Mouse (Mus musculus) CH12.LX (cell line): ENCODE measurements around the gene Unc119b. TPM values are rescaled to one million over a fixed set of nuclear protein-coding genes. Genes with fewer than 3 reads are reported as not detected.
A peak's percentile ranks its signal among the peaks of the same experiment; 100 is the strongest.

Source experiments
- DNase-seq: peaks from one replicate; pipeline ENCODE4 v3.0.0-alpha.2; 2013; ENCODE audit errors: extremely low read depth
- H3K27ac ChIP-seq: 2 replicates; pipeline ENCODE4 v1.5.1; 2012; ENCODE audit warnings: low read depth, mild to moderate bottlenecking, control low read depth, moderate library complexity; ENCODE audit not compliant: insufficient read depth
- H3K27me3 ChIP-seq: replicated peaks from 2 replicates; pipeline ENCODE3; 2012; ENCODE audit warnings: inconsistent platforms
- H3K36me3 ChIP-seq, 2 experiments: replicated peaks in 1 of 2; 2 replicates each; pipeline versions ENCODE3 to v1.6.1; 2012; ENCODE audit warnings: inconsistent platforms in 1 of 2, low read length in 1 of 2, mild to moderate bottlenecking in 1 of 2, mixed read lengths in 1 of 2, moderate library complexity in 1 of 2; ENCODE audit not compliant: control insufficient read depth in 1 of 2, insufficient read depth in 1 of 2
- H3K4me1 ChIP-seq, 2 experiments: 2 replicates each; pipeline ENCODE4 v1.6.1; 2012; ENCODE audit warnings: inconsistent platforms in 1 of 2, moderate library complexity in 1 of 2; ENCODE audit not compliant: insufficient read depth in 2 of 2, control insufficient read depth in 1 of 2
- H3K4me2 ChIP-seq: 2 replicates; pipeline ENCODE4 v1.6.1; 2012; ENCODE audit warnings: low read depth, mild to moderate bottlenecking, control low read depth; ENCODE audit not compliant: poor library complexity, insufficient read depth, severe bottlenecking
- H3K4me3 ChIP-seq, 3 experiments: fragments of 150-350 bp in 1 of 3; sonication (generic) in 1 of 3; replicated peaks in 1 of 3; 2 replicates each; pipeline versions ENCODE3 to v1.5.1; 2011 to 2012; ENCODE audit warnings: low read depth in 2 of 3, low read length in 2 of 3, mild to moderate bottlenecking in 2 of 3, moderate library complexity in 2 of 3, control low read depth in 1 of 3, improper control_type of control experiment in 1 of 3, inconsistent platforms in 1 of 3, mixed read lengths in 1 of 3; ENCODE audit not compliant: poor library complexity in 1 of 3
- H3K79me2 ChIP-seq: replicated peaks from 2 replicates; pipeline ENCODE4 v1.6.1; 2012; ENCODE audit warnings: mild to moderate bottlenecking, moderate library complexity; ENCODE audit not compliant: control insufficient read depth, poor library complexity, insufficient read depth, severe bottlenecking; ENCODE audit errors: extremely low read depth
- H3K9ac ChIP-seq: 2 replicates; pipeline ENCODE4 v1.6.1; 2012; ENCODE audit warnings: low read depth, mild to moderate bottlenecking, control low read depth, moderate library complexity; ENCODE audit not compliant: insufficient read depth
- H3K9me3 ChIP-seq: replicated peaks from 2 replicates; pipeline ENCODE3; 2012; ENCODE audit warnings: low read length, inconsistent platforms, mixed read lengths
- BHLHE40 ChIP-seq: IDR thresholded peaks from 2 replicates; pipeline ENCODE4 v1.6.1; 2011; ENCODE audit warnings: mild to moderate bottlenecking, low read depth, low read length, improper control_type of control experiment
- CTCF ChIP-seq, 2 experiments: IDR thresholded peaks in 1 of 2; conservative IDR thresholded peaks in 1 of 2; 2 replicates each; pipeline ENCODE4 v1.5.1; 2011 to 2012; ENCODE audit warnings: low read depth in 2 of 2, low read length in 2 of 2, improper control_type of control experiment in 1 of 2, inconsistent platforms in 1 of 2, mild to moderate bottlenecking in 1 of 2, moderate library complexity in 1 of 2
- ELF1 ChIP-seq: IDR thresholded peaks from 2 replicates; pipeline ENCODE4 v1.6.1; 2014; ENCODE audit warnings: low read depth, mild to moderate bottlenecking, inconsistent platforms, low read length, improper control_type of control experiment
- EP300 ChIP-seq: IDR thresholded peaks from 2 replicates; pipeline ENCODE4 v1.6.1; 2011; ENCODE audit warnings: low read length, improper control_type of control experiment
- ETS1 ChIP-seq: conservative IDR thresholded peaks from 2 replicates; pipeline ENCODE4 v1.6.1; 2012; ENCODE audit warnings: low read depth, mild to moderate bottlenecking, inconsistent platforms, low read length, improper control_type of control experiment, moderate library complexity
- HCFC1 ChIP-seq: IDR thresholded peaks from 2 replicates; pipeline ENCODE4 v1.6.1; 2012; ENCODE audit warnings: low read depth, mild to moderate bottlenecking, inconsistent platforms, low read length, improper control_type of control experiment
- IRF4 ChIP-seq: IDR thresholded peaks from 2 replicates; pipeline ENCODE4 v1.6.1; 2014; ENCODE audit warnings: low read depth, mild to moderate bottlenecking, inconsistent platforms, low read length, improper control_type of control experiment
- JUN ChIP-seq: IDR thresholded peaks from 2 replicates; pipeline ENCODE4 v1.6.1; 2011; ENCODE audit warnings: low read depth, mild to moderate bottlenecking, low read length, improper control_type of control experiment, moderate library complexity; ENCODE audit not compliant: insufficient read depth
- MAX ChIP-seq: IDR thresholded peaks from 2 replicates; pipeline ENCODE4 v1.6.1; 2011; ENCODE audit warnings: low read length, improper control_type of control experiment
- NELFE ChIP-seq: IDR thresholded peaks from 2 replicates; pipeline ENCODE4 v1.6.1; 2011; ENCODE audit warnings: low read depth, low read length, improper control_type of control experiment
- NRF1 ChIP-seq: IDR thresholded peaks from 2 replicates; pipeline ENCODE4 v1.6.1; 2014; ENCODE audit warnings: low read depth, mild to moderate bottlenecking, inconsistent platforms, low read length, improper control_type of control experiment, moderate library complexity
- POLR2A ChIP-seq: IDR thresholded peaks from 2 replicates; pipeline ENCODE4 v1.6.1; 2011; ENCODE audit warnings: low read depth, mild to moderate bottlenecking, improper control_type of control experiment, low read length
- RCOR1 ChIP-seq: conservative IDR thresholded peaks from 2 replicates; pipeline ENCODE4 v1.6.1; 2012; ENCODE audit warnings: low read depth, mild to moderate bottlenecking, inconsistent platforms, low read length, improper control_type of control experiment
- SIN3A ChIP-seq: IDR thresholded peaks from 2 replicates; pipeline ENCODE4 v1.6.1; 2012; ENCODE audit warnings: low read length, improper control_type of control experiment, inconsistent platforms
- TBP ChIP-seq: conservative IDR thresholded peaks from 2 replicates; pipeline ENCODE4 v1.6.1; 2011; ENCODE audit warnings: low read depth, low read length, improper control_type of control experiment
- TCF12 ChIP-seq: IDR thresholded peaks from 2 replicates; pipeline ENCODE4 v1.6.1; 2014; ENCODE audit warnings: low read depth, mild to moderate bottlenecking, inconsistent platforms, low read length, improper control_type of control experiment
- USF1 ChIP-seq: IDR thresholded peaks from 2 replicates; pipeline ENCODE4 v1.6.1; 2014; ENCODE audit warnings: low read depth, mild to moderate bottlenecking, inconsistent platforms, low read length, improper control_type of control experiment
- USF2 ChIP-seq: conservative IDR thresholded peaks from 2 replicates; pipeline ENCODE4 v1.6.1; 2011; ENCODE audit warnings: low read depth, low read length, improper control_type of control experiment
- ZKSCAN1 ChIP-seq: IDR thresholded peaks from 2 replicates; pipeline ENCODE4 v1.6.1; 2012; ENCODE audit warnings: low read depth, inconsistent platforms, low read length, improper control_type of control experiment, borderline replicate concordance
- ZMIZ1 ChIP-seq: IDR thresholded peaks from 2 replicates; pipeline ENCODE4 v1.6.1; 2012; ENCODE audit warnings: low read depth, mild to moderate bottlenecking, inconsistent platforms, low read length, improper control_type of control experiment
- ZNF384 ChIP-seq: IDR thresholded peaks from 2 replicates; pipeline ENCODE4 v1.6.1; 2012; ENCODE audit warnings: low read depth, low read length, improper control_type of control experiment, inconsistent platforms
- dilution Hi-C: fragments of 300-500 bp; cut with MboI; formaldehyde crosslinking; loops from 2 replicates; pipeline ENCODE4 v1.14.3; 2020; ENCODE audit warnings: low sequenced_read_pairs; ENCODE audit not compliant: extremely low pct_unique_long_range_greater_than_20kb, extremely low pct_ligation_motif_present
- in situ Hi-C: fragments of 300-500 bp; cut with MboI; formaldehyde crosslinking; loops from 3 replicates; pipeline ENCODE4 v1.14.3; 2019; ENCODE audit warnings: low sequenced_read_pairs, low pct_ligation_motif_present, low pct_unique_long_range_greater_than_20kb, mixed read lengths
- polyA plus RNA-seq: library from polyadenylated mRNA; unstranded; fragments of >175 nt; gene quantifications from 2 replicates; pipeline ENCODE4 v1.2.1, GENCODE M21; 2012; ENCODE audit warnings: low read depth; ENCODE audit not compliant: insufficient read length
- total RNA-seq, 2 experiments: library from RNA; depleted of rRNA; stranded (reverse); fragments of 300-350 nt in 1 of 2; fragments of >200 nt in 1 of 2; gene quantifications; 2 replicates each; pipeline ENCODE4 v1.2.3; 2012 to 2014

Gene Unc119b
- total and polyA plus RNA-seq, 3 experiments = 13.3 to 22.6 (median 18.4) TPM

DNA sequence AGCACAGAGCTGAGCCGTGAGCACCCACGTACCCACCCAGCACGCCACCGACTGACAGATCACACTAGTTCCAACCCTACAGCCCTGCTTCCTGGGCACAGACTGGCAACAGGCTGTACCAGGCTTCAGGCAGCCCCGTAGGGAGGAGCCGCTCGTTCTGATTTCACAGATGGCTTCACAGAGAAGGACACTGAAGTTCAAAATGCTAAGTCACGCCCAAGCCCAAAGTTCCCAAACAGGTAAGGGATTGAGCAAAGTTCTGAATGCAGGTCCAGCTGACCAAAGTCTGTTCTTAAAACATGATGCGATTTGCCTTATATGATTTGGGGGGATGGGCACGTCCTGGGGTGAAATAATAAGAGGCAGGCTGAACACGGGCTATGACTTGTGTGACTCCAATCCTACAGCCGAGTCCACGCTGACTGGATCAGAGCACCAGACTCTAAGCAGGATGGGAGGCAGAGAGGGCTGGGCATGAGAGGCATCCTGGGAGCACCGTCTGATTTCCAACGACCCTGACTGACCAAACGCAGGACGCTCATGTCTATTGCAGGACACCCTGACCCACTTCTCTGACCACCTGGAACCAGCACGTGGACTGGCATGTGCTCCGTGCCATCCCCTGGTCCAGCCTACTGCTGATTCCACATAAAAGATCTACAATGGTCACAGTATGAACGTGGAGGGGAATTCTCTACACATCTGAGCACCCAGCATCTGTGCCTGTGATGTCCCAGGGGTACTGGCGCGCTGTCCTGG is 7.2 kb downstream of the Unc119b start:
- Histone ChIP-seq H3K4me2 (no peak overlapping the region), H3K79me2 (peaks cover 5% of the 10 kb centered on the region; the same call in 1 of the 2 replicates), H3K4me3 (no peak overlapping the region), H3K27ac (no peak overlapping the region), H3K27me3 (no peaks in the 10 kb centered on the region), H3K4me1 (peaks cover 7 to 49% of the 10 kb centered on the region in 2 experiments), H3K36me3 (peaks cover 54 to 78% of the 10 kb centered on the region in 2 experiments), H3K9ac (no peak overlapping the region), H3K9me3 (no peaks in the 10 kb centered on the region)
- TF ChIP-seq ZNF384 (no peak), EP300 (no peak), MAX (no peak)
- in situ Hi-C loops = loop anchor here (5.0 kb wide), 2 partner anchors 40 to 110 kb away; partner anchors contain the start of gene Pop5
- dilution Hi-C loops = no loop called here
- no peak for DNase-seq

DNA sequence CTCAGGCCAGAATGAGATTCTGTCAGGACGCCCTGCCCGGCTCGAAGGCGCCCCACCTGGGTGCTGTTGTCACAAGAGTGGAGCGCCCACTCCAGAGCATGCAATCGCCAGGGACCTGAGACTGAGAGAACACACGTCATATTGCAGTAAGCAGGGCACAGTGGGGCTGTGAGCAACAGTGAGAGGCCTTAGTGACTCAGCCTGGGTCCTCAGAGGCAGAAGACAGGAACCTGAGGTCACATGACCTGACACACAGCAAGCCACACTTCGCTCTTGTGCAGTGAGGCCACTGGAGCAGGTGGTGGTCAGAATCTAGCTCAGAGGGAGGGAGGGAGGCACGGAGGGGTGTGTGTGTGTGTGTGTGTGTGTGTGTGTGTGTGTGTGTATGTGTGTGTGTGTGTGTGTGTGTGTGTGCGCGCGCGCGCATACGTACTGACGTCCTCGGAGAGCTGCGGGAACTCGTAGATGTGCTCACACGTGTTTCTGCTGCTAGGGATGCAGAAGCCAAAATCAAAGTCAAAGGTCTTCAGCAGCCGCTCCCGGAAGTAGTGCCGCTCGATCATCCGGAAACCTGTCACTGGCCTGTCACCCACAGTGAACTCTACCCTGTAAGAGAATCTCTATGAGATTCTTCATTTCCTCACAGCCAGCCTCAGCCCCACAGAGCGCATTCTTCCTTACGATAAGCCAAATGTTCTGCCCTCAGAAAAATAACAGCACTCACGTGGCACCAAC is 8.0 kb downstream of the Unc119b start:
- dilution Hi-C loops = no loop called here
- peaks cover 54 to 82% of the 10 kb centered on the region in 2 experiments for H3K36me3 ChIP-seq
- TF ChIP-seq USF2 (peak; percentile 47), TCF12 (no peak), USF1 (peak; percentile 63), MAX (peak; percentile 39; the same call in 1 of the 2 replicates), ETS1 (0 out of 2 replicates have a peak, but pooled peaks have one; percentile 7), BHLHE40 (peak; percentile 70)

DNA sequence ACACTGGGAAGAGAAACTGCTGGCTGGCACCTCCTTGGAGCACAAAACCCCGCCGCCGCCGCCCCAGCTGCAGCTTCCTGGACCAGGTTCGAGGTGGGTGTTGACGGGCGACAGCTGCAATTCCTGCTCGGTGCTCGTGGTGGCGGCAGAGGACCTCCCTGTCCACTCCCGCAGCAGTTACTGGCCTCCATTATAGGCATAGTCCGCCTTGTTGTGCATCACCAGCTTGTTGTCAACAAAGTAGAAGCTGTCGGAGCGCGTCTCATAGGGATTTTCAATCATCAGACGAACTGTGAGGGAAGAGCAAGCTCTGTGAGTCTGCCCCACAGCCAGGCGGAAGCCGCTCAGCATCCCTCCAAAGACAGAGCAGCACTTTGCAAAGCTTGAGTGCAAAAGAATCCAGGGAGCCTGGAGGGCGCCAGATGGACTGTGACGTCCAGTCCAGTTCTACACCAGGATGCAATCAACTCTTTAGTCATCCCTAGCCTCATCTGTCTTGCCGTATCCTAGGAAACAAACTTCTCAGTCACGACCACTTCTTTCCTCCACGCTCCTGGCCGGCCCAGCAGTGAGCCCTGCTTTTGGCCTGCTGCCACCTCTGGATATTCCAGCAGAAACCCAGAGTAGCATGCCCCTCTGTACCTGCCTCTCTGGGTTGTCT is 9.4 kb downstream of the Unc119b start:
- Histone ChIP-seq H3K4me3 (no peak overlapping the region), H3K4me2 (no peak overlapping the region), H3K27me3 (no peaks in the 10 kb centered on the region), H3K9me3 (no peaks in the 10 kb centered on the region), H3K79me2 (no peaks in the 10 kb centered on the region), H3K27ac (no peak overlapping the region), H3K4me1 (peaks cover 10 to 46% of the 10 kb centered on the region in 2 experiments), H3K36me3 (peaks cover 54 to 71% of the 10 kb centered on the region in 2 experiments), H3K9ac (no peak overlapping the region)
- dilution Hi-C loops = no loop called here
- in situ Hi-C loops = loop anchor here (5.0 kb wide), 2 partner anchors 42 to 112 kb away; partner anchors contain the start of gene Pop5
- peak; percentile 66 for DNase-seq
- no peak for TF ChIP-seq TBP
- TF ChIP-seq ZMIZ1 = no peak
- no peak for TF ChIP-seq ZKSCAN1
- peak; percentile 57; the same call in 1 of the 2 replicates for TF ChIP-seq ELF1
- TF ChIP-seq NRF1 = no peak
- no peak for TF ChIP-seq JUN
- no peak for TF ChIP-seq ETS1
- no peak for TF ChIP-seq USF1
- TF ChIP-seq NELFE = peak; percentile 33; the same call in 1 of the 2 replicates
- TF ChIP-seq HCFC1 = no peak
- no peak for TF ChIP-seq POLR2A
- peak; percentile 44 to 93; a peak in 3 of 4 replicates for TF ChIP-seq CTCF (conservative IDR thresholded peaks at IDR 0.05 in 1 of 2, IDR thresholded peaks at IDR 0.05 in 1 of 2; ENCODE audit: low read depth in 2 of 2, low read length in 2 of 2)
- no peak for TF ChIP-seq ZNF384
- no peak for TF ChIP-seq RCOR1
- peak; percentile 29; the same call in 1 of the 2 replicates for TF ChIP-seq IRF4
- TF ChIP-seq SIN3A = no peak

More for the DNA sequence above, 8.0 kb downstream of the Unc119b start:
- H3K4me2 ChIP-seq = no peak overlapping the region
- H3K27me3 ChIP-seq = no peaks in the 10 kb centered on the region
- H3K4me1 ChIP-seq = peaks cover 7 to 43% of the 10 kb centered on the region in 2 experiments
- peaks cover 1% of the 10 kb centered on the region; the same call in 1 of the 2 replicates for H3K79me2 ChIP-seq
- H3K27ac ChIP-seq = 0 out of 2 replicates have a peak overlapping the region, but pooled peaks have one; percentile 14
- no peaks in the 10 kb centered on the region for H3K9me3 ChIP-seq
- peak; percentile 60 for DNase-seq
- in situ Hi-C loops = loop anchor here (5.0 kb wide), 2 partner anchors 41 to 111 kb away; partner anchors contain the start of gene Pop5
- no peak overlapping the region for H3K9ac ChIP-seq
- no peak overlapping the region for H3K4me3 ChIP-seq
